Mouse (Mus musculus) frontal cortex, postnatal 10 days (tissue): ENCODE measurements around the gene Atp6v0b.

Experiments
- DNase-seq, 2 experiments: peaks; one replicate each; pipeline ENCODE4 v3.0.0; 2022; ENCODE audit warnings: low spot score in 2 of 2, mixed read lengths in 1 of 2

Atp6v0b gene

DNA sequence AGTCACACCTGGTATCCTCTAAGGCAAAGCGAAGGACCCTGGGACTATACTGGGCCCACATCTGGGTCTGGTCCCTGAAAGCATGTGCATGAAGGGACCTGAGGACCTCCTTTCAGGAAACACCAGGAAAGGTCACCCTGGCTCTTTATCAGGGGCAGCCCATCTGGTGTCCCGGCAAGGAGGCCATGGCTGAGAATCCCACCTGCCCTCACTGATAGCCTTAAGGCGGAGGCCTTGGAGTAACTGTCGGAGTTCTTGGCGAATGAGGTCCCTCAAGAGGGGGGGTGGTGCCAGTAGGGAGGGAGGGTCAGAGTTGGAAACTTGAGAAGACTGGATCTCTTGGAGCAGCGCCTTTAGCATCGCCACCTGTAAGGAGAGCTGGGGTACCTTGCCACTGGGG is 15.3 kb downstream of the Atp6v0b start:
- no peak for DNase-seq

DNA sequence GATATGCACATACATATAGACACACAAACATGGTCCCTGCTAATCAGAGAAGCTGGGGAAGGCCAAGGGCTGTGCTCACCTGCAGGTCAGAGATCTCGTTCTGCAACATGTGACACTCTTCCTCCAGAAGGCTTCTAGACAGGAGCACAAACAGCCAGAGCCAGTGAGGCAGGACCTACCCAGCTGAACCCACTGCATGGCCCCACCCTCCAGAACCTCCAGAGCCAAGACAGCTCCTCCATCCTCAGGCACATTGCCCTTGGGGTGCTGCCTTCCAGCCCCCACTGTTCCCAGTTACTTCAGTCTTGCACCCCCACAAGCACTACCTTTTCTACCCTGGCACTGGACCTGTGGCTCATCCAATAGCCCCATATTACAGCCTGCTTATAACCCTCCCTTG is 16.7 kb downstream of the Atp6v0b start:
- no peak for DNase-seq

DNA sequence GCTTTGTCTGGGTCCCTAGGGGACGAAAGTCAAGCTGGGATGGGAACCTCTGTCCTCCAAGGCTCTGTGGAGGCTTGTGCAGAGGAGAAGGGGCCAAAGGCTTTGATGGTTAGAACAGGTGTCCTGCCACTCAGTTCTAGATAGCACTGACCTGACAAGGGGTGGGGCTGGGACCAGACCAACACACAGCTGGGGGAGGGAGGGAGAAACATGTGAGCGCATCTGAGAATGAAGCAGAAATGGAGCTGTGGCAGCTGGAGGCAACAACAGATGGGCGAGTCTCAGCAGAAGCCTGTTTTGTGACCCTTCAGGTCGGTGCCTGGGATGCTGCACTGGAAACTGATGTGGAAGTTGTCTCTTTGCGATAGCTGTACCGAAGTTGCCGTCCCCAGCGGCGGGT is 17.8 kb downstream of the Atp6v0b start:
- DNase-seq, result no peak

DNA sequence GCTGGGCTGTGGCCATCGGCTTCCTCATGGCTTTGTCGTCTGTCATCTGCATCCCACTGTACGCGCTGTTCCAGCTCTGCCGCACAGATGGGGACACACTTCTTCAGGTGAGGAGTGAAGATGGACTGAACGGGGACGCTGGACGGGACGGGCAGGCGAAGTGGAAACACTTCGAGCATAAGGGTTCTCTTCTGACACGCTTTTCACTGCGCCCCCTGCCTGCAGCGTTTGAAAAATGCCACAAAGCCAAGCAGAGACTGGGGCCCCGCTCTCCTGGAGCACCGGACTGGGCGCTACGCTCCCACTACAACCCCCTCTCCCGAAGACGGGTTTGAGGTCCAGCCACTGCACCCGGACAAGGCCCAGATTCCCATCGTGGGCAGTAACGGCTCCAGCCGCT is 19.3 kb downstream of the Atp6v0b start:
- DNase-seq, result no peak

DNA sequence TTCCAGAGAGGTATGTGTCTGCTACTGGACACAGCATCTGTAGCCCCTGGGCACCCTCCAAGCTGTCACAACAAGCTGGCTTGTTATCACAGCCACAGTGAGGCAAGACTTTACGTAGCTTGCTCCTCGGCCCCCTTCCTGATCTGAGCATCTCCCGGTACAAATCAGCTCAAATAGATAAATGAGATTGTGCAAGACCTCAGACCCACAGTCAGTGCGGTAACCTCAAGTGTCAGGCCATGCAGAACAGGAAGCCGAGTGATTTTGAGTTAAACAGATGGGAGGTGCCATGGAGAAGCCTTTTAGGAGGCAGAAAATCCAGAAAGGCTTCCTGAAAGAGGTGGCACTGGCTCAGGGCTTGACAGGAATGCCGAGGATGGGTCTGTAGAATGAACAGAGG is 20.1 kb downstream of the Atp6v0b start:
- DNase-seq, result no peak

DNA sequence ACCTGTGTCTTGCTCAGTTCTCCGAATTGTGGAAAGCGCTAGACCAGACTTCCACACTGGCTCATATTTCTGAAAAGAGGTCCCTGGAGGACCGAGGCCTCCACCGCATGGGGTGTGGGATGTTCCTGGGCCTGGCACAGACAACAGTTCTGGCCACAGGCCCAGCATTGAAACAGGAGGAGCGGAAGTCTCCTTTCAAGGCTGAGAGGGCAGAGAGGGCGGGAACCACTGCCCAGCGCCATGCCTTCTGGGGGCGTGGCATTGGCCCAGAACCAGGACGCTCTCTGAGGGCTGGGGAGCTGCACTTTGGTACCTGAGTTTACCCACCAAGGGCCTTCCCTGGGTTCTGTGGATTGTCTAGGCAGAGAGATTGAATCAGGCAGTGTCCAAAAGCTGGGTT is 21.1 kb downstream of the Atp6v0b start:
- DNase-seq, result no peak

DNA sequence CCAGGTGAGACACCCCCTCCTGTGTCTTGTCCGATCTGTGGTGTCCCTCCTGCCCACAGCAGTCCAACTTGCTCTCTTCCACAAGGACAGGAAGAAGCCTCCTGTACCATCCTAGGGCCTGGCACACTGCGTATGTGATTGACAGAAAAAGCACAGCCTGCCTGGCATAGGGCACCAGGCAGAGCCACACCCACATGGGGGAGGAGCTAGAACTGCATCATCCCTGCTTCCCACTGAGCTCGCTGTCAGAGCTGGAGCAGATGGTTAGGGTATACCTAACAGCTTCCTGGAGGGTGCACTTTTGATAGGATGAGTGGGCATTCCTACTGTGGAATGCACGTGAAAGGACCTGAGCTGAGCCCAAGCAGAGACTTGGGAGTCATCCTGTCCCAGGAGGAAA is 24.3 kb downstream of the Atp6v0b start:
- peak; percentile 58 to 73 for DNase-seq

DNA sequence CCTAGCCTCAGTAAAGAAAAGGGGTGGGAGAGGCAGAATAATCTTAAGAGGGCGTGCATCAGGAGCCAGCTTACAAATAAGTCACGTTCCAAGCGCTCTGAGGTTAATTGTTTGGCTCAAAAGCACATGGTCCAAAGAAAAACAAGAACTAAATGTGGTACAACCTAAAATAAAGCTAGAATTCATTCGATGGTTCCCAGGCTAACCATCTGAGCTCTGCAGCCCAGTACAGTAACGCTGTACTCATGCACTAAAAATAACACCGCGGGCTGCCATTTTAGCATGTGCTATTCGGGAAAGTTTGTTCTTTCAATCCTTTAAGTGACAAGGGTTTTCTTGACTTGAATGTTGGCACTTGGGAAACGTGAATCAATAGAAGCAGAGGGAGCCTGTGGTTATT is 26.6 kb downstream of the Atp6v0b start:
- DNase-seq, result no peak

DNA sequence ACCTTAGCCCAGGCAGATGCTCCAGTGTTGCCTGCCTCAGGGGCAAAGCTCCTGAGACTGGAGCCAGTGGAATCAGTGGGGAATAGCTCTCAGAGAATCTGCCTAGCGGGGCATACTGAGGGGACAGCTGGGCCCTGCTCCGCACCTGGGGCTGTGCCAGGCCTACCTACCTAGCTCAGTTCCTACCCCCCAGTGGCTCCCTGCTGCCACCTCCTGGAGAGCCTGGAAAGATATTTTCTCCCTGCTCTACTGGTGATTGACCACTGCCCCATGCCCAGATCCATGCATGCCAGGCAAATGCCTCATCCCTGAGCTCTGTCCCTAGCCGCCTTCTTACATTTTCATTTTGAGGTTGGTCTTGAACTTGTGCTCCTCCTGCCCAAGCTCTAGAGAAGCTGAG is 28.3 kb downstream of the Atp6v0b start:
- no peak for DNase-seq

DNA sequence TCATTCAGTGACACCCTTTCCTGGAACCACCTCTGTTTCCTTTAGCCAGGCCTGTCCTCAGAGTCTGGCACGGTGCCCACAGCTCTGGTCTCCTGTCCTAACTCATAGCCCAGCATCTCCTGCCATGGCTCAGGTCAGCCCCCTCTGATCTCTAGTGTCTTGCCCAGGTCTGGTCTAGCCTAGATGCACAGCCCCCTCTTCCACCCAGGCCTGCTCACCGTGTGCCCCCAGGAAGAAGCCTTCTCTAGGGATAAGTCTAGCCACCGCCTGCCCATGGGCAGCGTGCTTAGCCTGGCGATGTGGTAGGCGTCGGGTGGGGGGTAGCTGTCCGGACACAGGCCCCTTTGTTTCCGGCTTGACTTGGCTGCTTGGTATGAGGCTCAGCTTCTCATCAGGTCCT is 32.0 kb downstream of the Atp6v0b start:
- DNase-seq, result peak in 1 of 2 experiments; percentile 48

DNA sequence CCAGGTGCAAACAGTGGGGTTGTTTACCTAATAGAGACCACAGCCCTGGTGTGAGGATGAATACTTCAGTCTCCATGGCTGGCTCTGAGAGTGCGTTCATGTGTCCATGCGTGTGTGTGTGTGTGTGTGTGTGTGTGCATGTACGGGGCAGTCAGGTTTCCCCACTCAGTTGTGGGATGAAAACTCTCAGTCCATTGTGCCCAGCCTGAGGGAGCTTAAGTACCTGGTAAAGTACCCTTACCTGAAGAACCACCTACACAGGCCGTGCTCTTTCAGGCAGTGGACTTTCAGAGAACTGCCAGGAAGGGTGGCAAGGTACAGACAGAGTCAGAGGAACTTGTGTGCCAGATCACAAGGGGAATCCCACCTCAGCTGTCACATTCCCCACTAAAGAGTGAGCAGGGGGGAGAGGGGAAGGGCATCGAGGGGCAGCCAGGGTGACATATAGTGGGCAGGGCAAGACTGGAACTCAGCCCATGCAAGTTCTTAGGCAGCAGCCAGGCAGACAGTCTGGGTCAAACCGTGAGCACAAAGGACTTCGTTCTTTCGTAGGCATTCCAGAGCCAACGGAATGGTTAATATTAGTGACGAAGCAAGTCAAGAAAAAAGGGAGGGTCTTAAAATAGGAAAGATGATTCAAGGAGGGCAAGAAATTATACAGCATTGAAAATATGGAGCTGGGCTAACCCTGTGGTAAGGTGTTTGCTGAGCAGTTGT is 34.8 kb downstream of the Atp6v0b start:
- DNase-seq, result no peak

DNA sequence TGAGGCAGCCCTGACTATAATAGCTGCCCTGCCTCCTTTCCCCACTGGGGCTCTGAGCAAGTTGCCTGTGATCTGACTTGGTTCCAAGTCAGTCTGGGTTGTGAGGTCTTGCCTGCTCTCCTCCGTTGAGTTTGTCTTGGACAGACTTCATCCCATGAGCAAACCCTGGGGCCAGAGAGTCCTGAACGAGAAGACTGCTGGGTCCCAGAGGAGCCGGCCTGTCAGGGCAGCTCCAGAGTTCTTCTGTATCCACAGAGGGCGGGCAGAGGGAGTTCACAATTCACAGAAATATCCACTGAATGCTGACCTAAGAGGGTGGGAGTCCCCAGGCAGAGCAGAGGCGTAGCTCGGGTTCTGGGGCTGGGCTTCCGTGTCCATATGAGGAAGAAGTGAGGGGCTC is 36.3 kb downstream of the Atp6v0b start:
- DNase-seq, result no peak

DNA sequence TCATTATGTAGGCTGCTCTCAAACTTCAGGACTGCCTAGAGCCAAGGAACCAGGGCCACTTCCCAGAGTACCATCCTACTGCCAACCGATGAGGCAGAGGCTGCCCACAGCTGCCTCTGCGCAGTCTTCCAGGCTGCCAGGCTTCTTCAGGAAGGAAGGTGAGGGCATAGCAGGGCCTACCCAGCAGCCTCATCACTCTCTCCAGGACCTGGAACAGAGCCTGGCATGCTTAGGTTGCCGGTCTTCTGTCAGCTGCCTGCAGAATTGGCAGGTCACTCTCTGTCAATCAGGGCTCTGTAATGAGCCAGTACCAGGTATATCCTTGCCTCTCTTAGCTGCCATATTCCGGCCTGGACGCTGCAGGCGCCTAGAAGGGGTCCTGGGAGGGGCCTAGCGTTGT is 37.0 kb downstream of the Atp6v0b start:
- DNase-seq, result no peak

DNA sequence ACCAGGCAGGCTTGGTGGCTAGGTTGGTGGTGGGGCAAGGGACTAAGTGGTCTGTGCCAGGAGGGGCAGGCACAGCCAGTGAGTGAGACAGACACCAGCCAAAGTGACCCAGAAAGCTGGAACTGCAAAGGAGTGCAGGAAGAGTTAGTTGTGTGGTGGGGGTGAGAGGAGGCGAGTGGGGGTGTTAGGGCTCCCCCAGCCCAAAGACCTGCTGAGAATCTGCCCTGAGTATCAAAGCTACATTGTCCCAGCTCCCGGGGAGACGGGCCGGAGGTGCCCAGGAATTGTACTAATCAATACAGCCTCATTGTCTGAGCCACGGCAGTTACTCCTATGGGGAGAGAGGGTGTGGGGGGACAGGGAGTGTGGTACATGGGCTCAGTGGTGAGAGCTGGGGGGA is 37.6 kb downstream of the Atp6v0b start:
- no peak for DNase-seq

DNA sequence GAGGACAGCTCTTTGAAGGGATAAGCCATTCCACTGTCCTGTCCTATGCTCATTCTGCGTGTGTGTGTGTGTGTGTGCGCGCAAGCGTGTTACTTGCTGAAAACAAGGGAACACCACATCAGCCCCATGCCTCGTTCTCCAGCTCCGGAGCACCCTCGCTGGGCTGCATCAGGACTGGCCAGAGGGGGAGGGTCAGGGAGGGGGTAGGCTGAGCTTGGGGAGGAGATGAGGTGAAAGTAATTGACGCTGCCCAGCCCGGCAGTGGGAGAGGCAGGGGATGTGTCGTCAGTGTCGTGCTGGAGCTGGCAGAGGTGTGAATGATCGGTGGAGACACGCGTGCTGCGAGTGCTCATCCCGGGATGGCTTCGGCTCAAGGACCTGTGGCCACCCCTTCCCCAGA is 38.1 kb downstream of the Atp6v0b start:
- DNase-seq, result no peak

DNA sequence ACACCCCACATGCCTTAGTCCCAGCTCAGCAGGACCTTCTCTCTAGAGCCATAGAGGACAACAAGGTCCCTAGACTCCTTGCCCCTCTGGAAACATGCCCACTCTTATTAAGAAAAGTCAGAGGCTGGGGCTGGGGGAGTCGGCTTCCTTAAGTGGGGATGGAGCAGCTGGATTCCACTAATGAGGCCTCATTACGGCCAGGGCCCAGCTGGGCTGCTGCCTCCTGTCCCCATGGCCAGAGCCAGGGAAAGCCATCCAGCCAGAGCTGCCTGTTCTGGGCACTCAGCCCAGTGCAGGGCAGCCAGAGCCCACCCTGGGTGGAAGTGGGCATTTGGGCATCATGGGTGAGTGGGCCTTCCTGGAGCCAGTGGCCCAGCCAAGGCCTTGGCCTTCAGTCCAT is 40.1 kb downstream of the Atp6v0b start:
- DNase-seq, result peak in 1 of 2 experiments; percentile 61

DNA sequence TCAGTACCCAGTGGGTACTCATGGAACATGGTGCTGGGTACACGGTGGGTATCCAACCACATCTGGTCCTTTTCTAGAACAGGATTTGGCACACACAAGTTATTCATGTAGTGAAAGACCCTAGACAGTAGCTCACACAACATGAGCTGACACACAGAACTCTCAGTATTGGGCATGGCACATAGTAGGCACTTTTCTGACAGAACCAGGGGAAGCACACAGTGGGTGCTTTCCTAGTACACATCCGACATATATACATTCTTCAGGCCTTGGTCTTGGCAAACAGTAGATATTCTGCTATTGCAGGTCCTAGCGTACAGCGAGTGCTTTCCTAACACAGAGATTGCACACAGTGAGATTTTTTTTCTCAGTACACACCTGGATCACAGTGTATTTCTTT is 40.9 kb downstream of the Atp6v0b start:
- DNase-seq, result no peak

DNA sequence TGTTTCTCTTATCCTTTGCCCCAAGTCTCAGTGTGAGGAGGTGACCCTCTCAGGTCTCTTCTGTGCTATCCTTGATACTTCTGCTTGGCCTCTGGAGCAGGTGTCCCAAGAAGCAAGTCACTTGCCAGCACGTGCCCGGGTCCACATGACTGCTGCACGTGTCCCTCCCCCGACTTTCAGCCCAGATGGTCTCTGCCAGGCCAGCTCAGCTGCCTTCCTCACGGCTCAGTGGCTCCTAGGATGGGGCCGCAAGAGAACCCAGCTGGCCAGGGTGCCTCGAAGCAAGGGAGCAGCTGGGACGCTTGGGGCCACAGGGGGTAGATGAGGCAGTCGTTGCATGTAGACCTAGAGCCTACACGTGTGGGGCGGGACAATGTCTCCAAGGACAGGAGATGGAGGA is 41.8 kb downstream of the Atp6v0b start:
- no peak for DNase-seq

DNA sequence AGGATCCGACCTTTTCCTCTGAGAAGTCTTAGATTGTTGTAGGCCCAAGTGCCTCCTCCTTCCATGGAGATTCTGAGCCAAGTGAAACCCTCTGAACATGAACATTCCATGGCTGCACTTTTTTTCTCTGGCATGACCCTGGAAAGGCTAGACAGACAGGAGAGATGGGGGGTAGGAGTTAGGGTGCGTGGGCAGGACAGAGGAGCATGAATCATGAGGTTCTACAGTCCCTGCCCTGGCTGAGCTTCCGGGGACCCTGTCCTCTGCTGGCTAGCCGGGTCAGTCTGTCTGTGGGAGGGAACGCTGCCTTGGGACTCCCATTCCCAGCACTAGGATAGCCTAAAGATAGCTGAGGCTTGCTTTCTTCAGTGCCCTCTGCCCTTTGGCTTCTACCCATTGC is 42.7 kb downstream of the Atp6v0b start:
- DNase-seq, result no peak

DNA sequence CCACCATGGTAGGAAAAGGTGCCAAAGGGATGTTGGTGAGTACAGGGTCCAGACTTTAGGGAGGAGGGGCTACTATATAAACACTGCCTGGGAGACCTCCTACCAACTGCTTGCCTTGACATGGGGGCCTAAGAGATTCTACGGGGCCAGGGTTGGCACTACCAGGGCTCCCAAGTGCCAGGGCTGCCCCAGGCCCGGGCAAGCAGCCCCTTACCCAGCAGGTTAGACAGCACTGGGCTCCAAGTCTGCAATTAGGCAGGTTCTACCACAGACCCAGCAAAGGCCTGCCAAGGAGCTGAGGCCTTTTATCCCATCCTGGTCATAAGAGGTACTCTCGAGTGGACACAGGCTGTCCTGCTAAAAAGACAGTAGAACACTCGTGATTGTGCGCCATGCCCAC is 44.0 kb downstream of the Atp6v0b start:
- no peak for DNase-seq

DNA sequence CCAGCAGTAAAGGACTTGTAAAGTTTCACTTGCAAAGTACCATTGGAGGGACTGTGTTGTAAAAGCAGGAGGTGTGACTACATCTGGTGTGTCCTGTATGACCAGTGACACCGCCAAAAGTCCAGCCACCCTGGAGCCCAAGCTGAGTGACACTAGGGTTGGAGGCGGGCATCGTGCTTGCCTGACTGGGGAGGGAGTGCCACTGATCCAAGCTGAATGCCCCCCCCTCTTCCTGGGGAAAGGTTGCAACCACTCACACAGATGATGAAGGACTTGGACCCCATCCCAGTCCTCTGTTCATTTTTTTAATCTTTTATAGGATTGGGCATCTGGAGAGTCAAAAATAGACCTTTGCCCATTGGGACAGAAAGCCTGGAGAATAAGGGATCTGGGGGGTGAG is 45.6 kb downstream of the Atp6v0b start:
- no peak for DNase-seq

DNA sequence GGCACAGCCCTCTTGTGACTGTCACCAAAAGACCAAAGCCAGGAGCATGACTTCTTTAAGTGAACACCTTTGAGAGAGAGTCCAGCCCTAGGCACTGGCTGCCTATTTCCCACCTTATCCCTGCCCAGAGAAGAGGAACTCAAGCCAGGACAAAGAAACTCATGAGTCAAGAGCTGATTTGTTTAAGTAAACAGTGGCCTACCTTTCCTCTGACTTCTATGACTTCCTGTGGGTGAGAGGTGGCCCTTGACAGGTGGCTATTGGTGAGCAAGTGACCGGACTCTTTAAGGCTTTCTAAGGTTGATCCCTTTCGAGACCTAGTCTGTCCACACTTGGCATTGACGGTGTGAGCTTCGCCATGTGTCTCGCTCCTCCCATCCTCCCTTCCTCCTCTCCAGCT is 46.3 kb downstream of the Atp6v0b start:
- no peak for DNase-seq

DNA sequence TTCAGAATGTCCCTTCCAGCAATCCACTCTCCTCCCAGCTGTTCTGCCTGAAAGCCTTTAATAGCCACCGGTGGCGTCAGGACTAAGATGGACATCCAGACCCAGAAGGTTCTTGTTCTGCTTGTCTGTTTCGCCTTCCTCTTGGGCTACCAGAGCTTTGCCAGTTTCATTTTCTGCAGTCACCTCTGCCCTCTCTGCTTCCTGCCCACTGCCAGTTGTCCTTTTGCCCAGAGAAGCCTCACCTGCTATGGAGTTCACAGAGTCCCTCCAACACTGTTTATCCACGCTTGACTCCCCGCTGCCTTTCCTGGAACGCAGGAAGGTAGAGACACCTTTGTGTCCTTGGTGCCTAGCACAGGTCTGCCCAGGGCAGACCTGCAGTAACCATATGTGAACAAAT is 47.8 kb downstream of the Atp6v0b start:
- no peak for DNase-seq

DNA sequence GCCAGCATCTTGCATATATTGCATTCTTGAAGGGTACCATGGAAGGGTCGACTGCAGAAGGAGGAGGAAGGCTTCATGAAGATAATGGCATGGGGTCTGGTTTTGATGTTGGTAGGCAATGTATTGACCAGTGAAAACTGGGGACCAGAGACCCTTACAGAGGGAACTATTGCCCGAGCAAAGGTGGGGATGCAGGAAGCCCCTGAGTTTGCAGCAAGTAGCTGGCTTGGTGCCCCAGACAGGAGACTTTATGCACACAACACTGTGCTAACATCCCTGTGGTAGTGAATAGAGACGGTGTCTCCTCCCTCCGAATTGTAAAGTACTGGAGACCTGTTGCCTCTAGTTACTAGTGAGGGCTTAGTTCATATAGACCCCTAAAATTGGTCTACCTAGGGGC is 49.9 kb downstream of the Atp6v0b start:
- DNase-seq, result no peak
